Mouse (Mus musculus) stomach, embryonic 16.5 days (tissue): ENCODE data around the gene Prdm11. TPM values are rescaled to one million over a fixed set of nuclear protein-coding genes. Genes with fewer than 3 reads are reported as not detected.
A peak's percentile ranks its signal among the peaks of the same experiment; 100 is the strongest.

Experiments
- ATAC-seq: fragments of 200-750 bp; cut with Nextera tagmentation; 2 replicates; pipeline ENCODE4 v1.8.0; 2017; ENCODE audit warnings: moderate number of reproducible peaks, moderate TSS enrichment; ENCODE audit not compliant: insufficient read depth, low FRiP score
- H3K27ac ChIP-seq: fragments of 300-500 bp; sonication (generic); 2 replicates; pipeline ENCODE4 v1.5.1; 2014; ENCODE audit warnings: low read length
- H3K27me3 ChIP-seq: fragments of 300-500 bp; sonication (generic); 2 replicates; pipeline ENCODE4 v1.6.1; 2014; ENCODE audit warnings: low read length, control low read depth, mixed read lengths; ENCODE audit not compliant: control insufficient read depth, insufficient read depth
- H3K36me3 ChIP-seq: fragments of 300-500 bp; sonication (generic); 2 replicates; pipeline ENCODE4 v1.6.1; 2014; ENCODE audit warnings: low read length; ENCODE audit not compliant: control insufficient read depth, insufficient read depth
- H3K4me1 ChIP-seq: fragments of 300-500 bp; sonication (generic); 2 replicates; pipeline ENCODE4 v1.6.1; 2014; ENCODE audit warnings: low read length, control low read depth, mixed read lengths; ENCODE audit not compliant: control insufficient read depth, insufficient read depth
- H3K4me2 ChIP-seq: fragments of 300-500 bp; sonication (generic); 2 replicates; pipeline ENCODE4 v1.6.1; 2014; ENCODE audit warnings: low read depth, low read length, mixed read lengths
- H3K4me3 ChIP-seq: fragments of 300-500 bp; sonication (generic); replicated peaks from 2 replicates; pipeline ENCODE4 v1.5.1; 2014; ENCODE audit warnings: mild to moderate bottlenecking, low read length
- H3K9ac ChIP-seq: fragments of 300-500 bp; sonication (generic); 2 replicates; pipeline ENCODE4 v1.6.1; 2014; ENCODE audit warnings: low read length
- H3K9me3 ChIP-seq: fragments of 300-500 bp; sonication (generic); replicated peaks from 2 replicates; pipeline ENCODE4 v1.6.1; 2016; ENCODE audit warnings: low read length, control low read depth; ENCODE audit not compliant: control insufficient read depth
- WGBS: fragments of 180-500 bp; shearing (Covaris S2); extraction: QIAGEN DNeasy Blood & Tissue Kit; methylation state at CpG from one replicate; pipeline ENCODE4 v1.1.7; 2014; 5-methylcytosine and 5-hydroxymethylcytosine counted together
- polyA plus RNA-seq: library from polyadenylated mRNA; unstranded; fragments of >200 nt; fragmentation: Nextera tagmentation; extraction: Ambion mirVana; gene quantifications from 2 replicates; pipeline ENCODE4 v1.2.1, GENCODE M21; 2015

Prdm11 gene
- polyA plus RNA-seq, 1 experiment from 2014 or later, result 9.9 TPM

GRCm38 (mm10) chr2:92948699-92949300 lies 97.2 kb downstream of the Prdm11 start:
- WGBS, result 56% methylated on average over 7 of the region's 7 CpGs
- Histone ChIP-seq H3K4me3 (no peak overlapping the region), H3K4me1 (peaks cover 7% of the 10 kb centered on the region)

DNA sequence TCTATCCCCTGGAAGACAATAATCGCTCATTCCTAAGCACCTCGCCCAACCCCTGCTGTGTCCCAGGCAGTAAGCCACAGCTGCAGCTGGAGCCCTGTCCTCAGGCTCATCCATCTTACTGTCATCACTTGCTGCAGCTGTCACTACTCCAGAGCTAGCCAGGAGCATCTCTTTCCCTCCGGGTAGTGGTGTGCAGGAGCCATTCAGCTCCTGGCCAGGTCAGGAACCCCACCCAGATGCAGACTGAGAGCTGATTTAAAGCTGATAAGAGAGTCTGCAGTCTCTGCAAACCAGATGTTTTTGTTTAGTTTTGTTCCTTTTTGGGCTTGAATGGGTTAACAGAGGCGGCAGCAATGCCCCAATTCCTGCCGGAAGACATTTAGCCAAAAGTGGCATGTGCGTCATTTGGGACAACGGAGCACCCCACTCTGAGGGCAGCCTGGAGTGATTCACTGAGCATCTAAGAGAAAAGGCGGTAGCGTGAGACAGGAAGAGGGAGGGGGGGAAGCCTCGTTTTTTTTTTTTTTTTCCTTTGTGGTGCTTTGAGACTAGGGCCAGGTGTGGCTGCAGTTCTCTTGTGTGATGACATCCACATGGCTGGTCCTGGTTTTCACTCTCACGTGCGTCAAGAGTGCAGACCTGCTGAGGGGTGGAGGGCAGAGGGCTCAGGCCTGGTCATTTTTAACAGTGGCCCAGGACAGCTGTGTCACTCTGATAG lies 97.8 kb downstream of the Prdm11 start:
- peak; percentile 41; the same call in 1 of the 2 replicates for ATAC-seq
- whole genome bisulfite sequencing, result 8% methylated on average over 12 of the region's 12 CpGs

More at GRCm38 (mm10) chr2:92948699-92949300, 97.2 kb downstream of the Prdm11 start:
- ATAC-seq, result no peak
- H3K36me3 ChIP-seq, result no peaks in the 10 kb centered on the region
- H3K27me3 ChIP-seq, result no peaks in the 10 kb centered on the region
- H3K9me3 ChIP-seq, result no peaks in the 10 kb centered on the region
- no peak overlapping the region for H3K27ac ChIP-seq
- no peak overlapping the region for H3K4me2 ChIP-seq
- H3K9ac ChIP-seq, result no peak overlapping the region

GRCm38 (mm10) chr2:92945824-92946598 lies 100.0 kb downstream of the Prdm11 start:
- H3K4me2 ChIP-seq, result no peak overlapping the region
- H3K36me3 ChIP-seq, result no peaks in the 10 kb centered on the region
- H3K9me3 ChIP-seq, result no peaks in the 10 kb centered on the region
- ATAC-seq, result no peak
- no peak overlapping the region for H3K27ac ChIP-seq
- 89% methylated on average over 11 of the region's 11 CpGs for WGBS
- H3K9ac ChIP-seq, result no peak overlapping the region
- H3K4me3 ChIP-seq, result no peak overlapping the region
- no peaks in the 10 kb centered on the region for H3K27me3 ChIP-seq
- peaks cover 7% of the 10 kb centered on the region for H3K4me1 ChIP-seq

More for the DNA sequence above, 97.8 kb downstream of the Prdm11 start:
- Histone ChIP-seq H3K36me3 (no peaks in the 10 kb centered on the region), H3K4me2 (no peak overlapping the region), H3K27me3 (no peaks in the 10 kb centered on the region), H3K9ac (no peak overlapping the region), H3K4me1 (peaks cover 7% of the 10 kb centered on the region), H3K27ac (no peak overlapping the region), H3K4me3 (no peak overlapping the region), H3K9me3 (no peaks in the 10 kb centered on the region)

GRCm38 (mm10) chr2:92945125-92945746 lies 100.7 kb downstream of the Prdm11 start:
- Histone ChIP-seq H3K9me3 (no peaks in the 10 kb centered on the region), H3K4me2 (no peak overlapping the region), H3K4me3 (no peak overlapping the region), H3K27ac (no peak overlapping the region), H3K36me3 (no peaks in the 10 kb centered on the region), H3K4me1 (peaks cover 7% of the 10 kb centered on the region), H3K9ac (no peak overlapping the region), H3K27me3 (no peaks in the 10 kb centered on the region)
- 84% methylated on average over 11 of the region's 11 CpGs for WGBS
- ATAC-seq, result no peak

- Histone ChIP-seq H3K27ac (no peak overlapping the region), H3K4me3 (no peak overlapping the region), H3K4me2 (no peak overlapping the region), H3K9me3 (no peaks in the 10 kb centered on the region), H3K36me3 (no peaks in the 10 kb centered on the region), H3K27me3 (no peaks in the 10 kb centered on the region), H3K9ac (no peak overlapping the region), H3K4me1 (peaks cover 7% of the 10 kb centered on the region)
- WGBS, result 85% methylated on average over 3 of the region's 3 CpGs
- no peak for ATAC-seq
These were observed 101.6 kb downstream of the Prdm11 start for GRCm38 (mm10) chr2:92944356-92944755.

DNA sequence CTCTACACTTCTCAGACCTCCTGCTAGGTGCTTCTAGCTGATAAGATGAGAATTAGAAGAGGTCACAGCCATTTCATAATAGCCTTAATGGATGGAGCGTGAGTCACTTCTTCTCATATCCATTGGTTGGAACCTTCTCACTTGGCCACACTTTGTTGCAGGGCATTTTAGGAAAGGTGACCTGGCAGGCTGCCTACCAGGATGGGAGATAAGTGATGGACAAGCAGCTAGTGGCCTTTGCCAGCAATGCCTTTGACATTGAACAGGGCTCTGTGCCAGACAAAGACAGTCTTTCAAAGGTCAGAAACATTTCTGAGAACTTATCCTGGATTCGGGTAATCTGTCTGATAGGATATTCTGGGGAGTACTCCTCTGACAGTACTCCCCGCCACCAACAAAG lies 102.6 kb downstream of the Prdm11 start:
- no peak for ATAC-seq
- H3K27ac ChIP-seq, result no peak overlapping the region
- no peaks in the 10 kb centered on the region for H3K36me3 ChIP-seq
- peaks cover 7% of the 10 kb centered on the region for H3K4me1 ChIP-seq
- no peaks in the 10 kb centered on the region for H3K9me3 ChIP-seq
- H3K27me3 ChIP-seq, result no peaks in the 10 kb centered on the region
- H3K4me3 ChIP-seq, result no peak overlapping the region
- WGBS, result 85% methylated on average over 3 of the region's 3 CpGs
- no peak overlapping the region for H3K4me2 ChIP-seq
- H3K9ac ChIP-seq, result no peak overlapping the region

GRCm38 (mm10) chr2:92941463-92941862 lies 104.5 kb downstream of the Prdm11 start:
- WGBS, result 68% methylated on average over 3 of the region's 3 CpGs
- H3K36me3 ChIP-seq, result no peaks in the 10 kb centered on the region
- no peak overlapping the region for H3K4me2 ChIP-seq
- H3K27ac ChIP-seq, result no peak overlapping the region
- H3K4me1 ChIP-seq, result no peaks in the 10 kb centered on the region
- no peaks in the 10 kb centered on the region for H3K27me3 ChIP-seq
- no peaks in the 10 kb centered on the region for H3K9me3 ChIP-seq
- no peak for ATAC-seq
- no peak overlapping the region for H3K4me3 ChIP-seq
- no peak overlapping the region for H3K9ac ChIP-seq

DNA sequence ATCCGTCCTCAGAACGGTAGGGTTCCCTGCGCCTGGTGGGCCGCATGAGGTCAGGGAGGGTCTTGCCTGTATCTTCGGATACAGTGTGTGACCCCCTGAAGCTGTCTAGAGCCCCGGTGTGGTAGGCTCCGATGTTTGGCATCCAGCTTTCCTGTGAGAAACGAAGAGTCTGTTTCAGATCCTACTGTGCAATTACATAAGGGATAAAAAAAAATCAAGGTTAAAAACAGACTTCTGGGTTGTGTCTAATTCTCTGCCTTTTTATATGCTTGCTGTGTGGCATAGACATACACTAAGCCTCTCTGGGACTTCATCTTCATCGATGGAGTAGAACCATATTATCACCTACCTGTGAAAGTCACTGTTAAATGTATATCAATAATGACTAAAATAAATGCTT lies 105.0 kb downstream of the Prdm11 start:
- H3K4me3 ChIP-seq, result no peak overlapping the region
- no peaks in the 10 kb centered on the region for H3K27me3 ChIP-seq
- H3K9me3 ChIP-seq, result no peaks in the 10 kb centered on the region
- WGBS, result 88% methylated on average over 9 of the region's 9 CpGs
- no peak overlapping the region for H3K27ac ChIP-seq
- ATAC-seq, result no peak
- H3K36me3 ChIP-seq, result no peaks in the 10 kb centered on the region
- H3K9ac ChIP-seq, result no peak overlapping the region
- H3K4me2 ChIP-seq, result no peak overlapping the region
- H3K4me1 ChIP-seq, result no peaks in the 10 kb centered on the region

- 92% methylated on average over 7 of the region's 7 CpGs for WGBS
- no peaks in the 10 kb centered on the region; the same call in 1 of the 2 replicates for H3K4me1 ChIP-seq
- ATAC-seq, result no peak
- H3K4me3 ChIP-seq, result no peak overlapping the region
- no peaks in the 10 kb centered on the region for H3K9me3 ChIP-seq
- H3K27ac ChIP-seq, result no peak overlapping the region
- no peaks in the 10 kb centered on the region for H3K27me3 ChIP-seq
- no peaks in the 10 kb centered on the region for H3K36me3 ChIP-seq
- no peak overlapping the region for H3K9ac ChIP-seq
- H3K4me2 ChIP-seq, result no peak overlapping the region
These were observed 107.1 kb downstream of the Prdm11 start for GRCm38 (mm10) chr2:92938827-92939226.
